Mouse (Mus musculus) spleen, adult 12 weeks (tissue): ENCODE data around the gene Rbck1.

Experiments
- DNase-seq: peaks from one replicate; pipeline ENCODE4 v3.0.0; 2022; ENCODE audit warnings: low spot score

Gene Rbck1

GRCm38 (mm10) chr2:152343329-152344213 is 11.1 kb upstream of the Rbck1 start, which contains the start of gene Trib3:
TSS of gene Trib3 (minus strand) at chr2:152344032.
- DNase-seq, result peak; percentile 57

DNA sequence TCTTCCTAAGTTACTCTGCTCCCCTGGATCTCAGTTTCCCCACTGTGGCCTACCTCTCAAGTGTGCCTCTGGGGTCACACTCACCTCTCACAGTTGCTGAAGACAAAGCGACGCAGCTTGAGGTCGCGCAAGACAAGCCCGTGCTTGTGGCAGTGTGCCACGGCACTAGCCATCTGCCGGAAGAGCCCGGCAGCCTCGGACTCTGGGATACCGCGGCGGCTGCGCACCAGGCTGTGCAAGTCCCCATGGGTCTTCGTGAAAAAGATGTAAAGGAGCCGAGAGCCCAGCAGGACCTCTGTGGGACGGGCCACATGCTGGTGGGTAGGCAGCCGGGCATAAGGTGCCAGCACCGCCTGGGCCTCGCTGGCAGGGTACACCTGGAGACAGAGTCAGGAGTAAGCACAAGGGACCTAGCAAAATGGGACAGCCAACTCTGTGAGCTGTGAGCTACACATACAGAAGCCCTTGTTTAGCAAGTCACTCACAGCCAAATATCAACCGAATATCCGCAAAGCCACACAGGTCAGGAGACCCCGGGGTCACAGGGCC is 7.3 kb upstream of the Rbck1 start:
- DNase-seq, result no peak

DNA sequence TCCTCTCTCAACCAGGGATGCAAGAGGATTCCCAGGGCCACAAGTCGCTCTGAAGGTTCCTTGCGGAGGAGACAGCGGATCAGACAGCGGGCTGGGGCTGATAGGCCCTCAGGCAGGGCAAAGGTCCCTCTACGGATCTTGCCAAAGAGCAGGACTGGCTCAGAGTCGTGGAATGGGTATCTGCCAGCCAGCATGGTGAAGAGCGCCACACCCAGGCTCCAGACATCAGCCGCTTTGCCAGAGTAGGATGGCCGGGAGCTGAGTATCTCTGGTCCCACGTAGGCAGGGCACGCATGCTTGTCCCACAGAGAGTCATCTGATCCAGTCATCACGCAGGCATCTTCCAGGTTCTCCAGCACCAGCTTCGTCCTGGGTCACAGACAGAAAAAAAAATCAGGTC is 5.9 kb upstream of the Rbck1 start:
- DNase-seq, result no peak

GRCm38 (mm10) chr2:152337591-152338212 is 5.2 kb upstream of the Rbck1 start:
- DNase-seq, result no peak

- DNase-seq, result no peak
Observed at GRCm38 (mm10) chr2:152336856-152337255, 4.4 kb upstream of the Rbck1 start.

GRCm38 (mm10) chr2:152335289-152335820 is 2.9 kb upstream of the Rbck1 start:
- no peak for DNase-seq

GRCm38 (mm10) chr2:152333345-152334006 is 1.0 kb upstream of the Rbck1 start:
- DNase-seq, result no peak

GRCm38 (mm10) chr2:152330858-152331423 is 1.5 kb downstream of the Rbck1 start:
- DNase-seq, result peak; percentile 19

DNA sequence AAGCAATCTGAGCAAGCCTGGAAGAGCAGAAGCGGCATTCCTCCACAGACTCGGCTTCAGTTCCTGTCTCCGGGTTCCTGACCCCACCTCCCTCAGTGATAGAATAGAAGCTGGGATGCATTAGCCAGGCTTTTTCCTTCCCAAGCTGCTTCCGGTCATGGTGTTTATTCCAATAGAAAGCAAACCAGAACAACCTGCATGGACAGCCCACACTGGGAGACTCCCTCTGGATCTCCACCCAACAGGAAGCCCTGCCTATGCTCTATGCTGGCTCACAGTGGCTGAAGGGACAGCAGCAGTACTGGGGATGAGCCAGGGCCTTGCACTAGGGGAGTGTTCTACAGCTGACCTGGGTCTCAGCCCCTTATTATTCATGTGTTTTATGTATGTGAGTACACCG is 4.5 kb downstream of the Rbck1 start:
- no peak for DNase-seq

DNA sequence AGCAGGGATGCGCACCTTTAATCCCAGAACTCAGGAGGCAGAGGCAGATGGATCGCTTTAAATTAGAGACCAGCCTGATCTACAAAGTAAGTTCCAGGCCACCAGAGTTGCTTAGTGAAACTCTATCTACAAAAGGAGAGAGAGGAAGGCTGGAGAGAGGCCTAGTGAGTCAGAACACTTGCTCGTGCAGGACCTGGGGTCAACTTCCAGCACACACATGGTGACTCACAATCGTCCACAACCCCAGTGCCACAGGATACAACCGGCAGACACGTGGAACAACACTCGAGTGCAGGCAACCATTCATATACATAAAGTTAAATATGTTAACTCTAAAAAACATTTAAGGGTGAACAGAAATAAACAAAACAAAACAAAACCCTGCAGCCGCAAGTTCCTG is 5.8 kb downstream of the Rbck1 start:
- DNase-seq, result no peak

DNA sequence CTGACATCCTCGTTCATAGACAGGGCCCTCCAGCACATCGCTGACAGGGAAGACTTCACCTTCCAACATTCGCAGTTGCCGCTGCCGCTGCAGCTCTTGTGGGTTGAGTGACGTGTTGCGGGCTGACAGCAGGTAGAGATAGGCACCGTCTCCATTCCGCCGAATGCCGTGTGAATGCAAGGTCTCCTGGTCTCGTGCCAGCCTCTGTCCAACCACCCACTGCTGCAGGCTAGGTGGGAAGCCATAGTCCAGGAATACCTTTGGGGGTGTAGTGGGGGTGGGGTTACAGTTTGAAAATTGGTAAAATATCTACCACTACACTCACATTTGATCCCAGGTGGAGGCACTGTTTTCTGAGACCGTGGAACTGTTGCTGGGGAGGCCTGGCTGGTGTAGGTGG is 6.3 kb downstream of the Rbck1 start:
- no peak for DNase-seq

- no peak for DNase-seq
Observed at GRCm38 (mm10) chr2:152324842-152325241, 7.6 kb downstream of the Rbck1 start.

DNA sequence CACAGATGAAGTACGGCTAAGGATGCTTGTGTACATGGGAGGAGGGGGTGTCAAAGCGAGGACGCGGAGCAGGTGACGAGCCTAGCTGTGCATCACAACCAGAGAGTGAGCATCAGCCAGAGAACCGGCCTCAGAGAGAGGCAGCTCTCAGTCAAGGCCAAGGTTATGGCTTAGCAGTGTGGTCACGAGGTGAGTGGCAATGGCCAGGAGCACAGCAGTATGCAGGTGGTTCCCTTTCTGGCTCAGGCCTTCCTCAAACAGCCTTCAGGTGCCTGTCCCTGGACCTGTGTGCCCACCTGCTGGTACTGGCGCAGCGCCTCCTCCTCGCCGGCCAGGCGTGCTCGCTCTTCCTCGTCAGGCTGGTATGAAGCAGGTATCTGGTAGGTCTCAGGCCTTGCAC is 8.5 kb downstream of the Rbck1 start:
- DNase-seq, result no peak

DNA sequence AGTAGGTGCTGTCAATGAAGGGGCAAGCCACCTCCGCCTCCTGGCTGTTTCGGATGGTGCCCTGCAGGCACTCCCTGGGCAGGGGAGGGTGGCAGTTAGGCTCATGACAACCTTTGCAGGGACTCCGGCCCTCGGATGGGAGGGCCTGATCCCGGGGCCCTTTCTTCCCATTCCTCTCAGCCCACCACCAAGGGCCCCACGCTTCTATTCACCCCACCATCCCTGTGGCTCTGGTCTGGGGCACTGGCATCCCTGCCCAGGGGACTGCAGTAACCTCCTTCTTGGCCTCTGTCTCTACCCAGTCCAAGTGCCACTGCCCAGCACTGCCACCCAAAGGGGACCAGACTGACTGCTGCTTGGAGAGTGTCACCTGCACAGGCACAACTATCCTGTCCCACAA is 10.3 kb downstream of the Rbck1 start:
- no peak for DNase-seq

DNA sequence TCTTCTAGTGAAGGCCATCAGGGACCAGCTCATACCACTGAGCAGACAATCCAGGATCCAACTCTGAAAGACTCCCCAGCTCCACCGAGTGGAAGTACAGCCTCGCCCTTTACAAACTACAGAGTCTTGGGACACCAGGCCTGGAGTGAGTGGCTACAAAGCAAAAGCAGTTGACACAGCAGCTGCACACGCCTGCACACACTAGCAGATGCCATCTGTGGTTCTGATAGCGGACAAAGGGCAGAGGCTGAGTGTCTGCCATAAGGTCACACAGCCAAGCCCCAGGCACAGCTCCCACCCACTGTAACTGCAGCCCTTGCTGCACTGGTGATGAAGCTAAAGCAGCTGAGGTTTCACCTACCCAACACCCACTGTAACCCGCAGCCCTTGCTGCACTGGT is 10.9 kb downstream of the Rbck1 start:
- no peak for DNase-seq

GRCm38 (mm10) chr2:152317054-152317453 is 15.4 kb downstream of the Rbck1 start:
- no peak for DNase-seq

GRCm38 (mm10) chr2:152313926-152314325 is 18.5 kb downstream of the Rbck1 start:
- no peak for DNase-seq

- no peak for DNase-seq
Observed at GRCm38 (mm10) chr2:152312996-152313395, 19.5 kb downstream of the Rbck1 start.

- no peak for DNase-seq
Observed at GRCm38 (mm10) chr2:152307186-152307585, 25.3 kb downstream of the Rbck1 start.

GRCm38 (mm10) chr2:152305480-152305879 is 27.0 kb downstream of the Rbck1 start:
- DNase-seq, result no peak

- no peak for DNase-seq
Observed at GRCm38 (mm10) chr2:152303781-152304180, 28.7 kb downstream of the Rbck1 start.

GRCm38 (mm10) chr2:152302862-152303261 is 29.6 kb downstream of the Rbck1 start:
- no peak for DNase-seq
